Mouse (Mus musculus): ENCODE results near the gene Paqr6.
A peak's percentile ranks its signal among the peaks of the same experiment; 100 is the strongest.
"Not testable (repeated sequence)": the region's sequence is repeated elsewhere in the genome, so short reads cannot be mapped to it uniquely, and the experiment has no call there.

Gene Paqr6

DNA sequence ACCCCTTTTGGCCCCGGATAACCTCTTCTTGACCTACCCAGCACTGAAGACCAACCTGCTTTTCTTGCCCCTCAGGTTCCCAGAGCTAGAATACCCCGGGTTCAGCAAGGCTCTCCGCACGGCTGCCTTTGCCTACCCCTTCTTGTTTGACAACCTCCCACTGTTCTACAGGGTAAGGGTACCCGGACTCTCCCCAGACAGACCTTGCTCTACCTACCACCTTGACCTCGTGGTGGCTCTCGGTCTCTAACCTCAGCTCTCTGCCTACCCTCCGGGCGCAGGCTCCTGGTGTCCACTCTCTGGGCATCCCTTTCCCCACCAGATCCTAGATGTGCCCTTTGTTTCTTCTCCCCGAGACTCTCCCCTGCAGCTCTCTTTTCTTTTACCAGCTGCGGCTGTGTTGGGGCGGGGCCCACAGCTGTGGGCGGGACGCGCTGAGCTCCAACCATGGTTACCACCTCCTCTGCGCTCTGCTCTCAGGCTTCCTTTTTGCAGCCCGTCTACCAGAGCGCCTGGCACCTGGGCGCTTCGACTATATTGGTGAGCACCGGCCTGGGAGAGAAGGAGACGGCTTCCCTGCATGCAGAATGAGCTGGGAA, 2.5 kb downstream of the Paqr6 start:
- DNase-seq (ENCODE audit: low read depth) = not testable (repeated sequence)

DNA sequence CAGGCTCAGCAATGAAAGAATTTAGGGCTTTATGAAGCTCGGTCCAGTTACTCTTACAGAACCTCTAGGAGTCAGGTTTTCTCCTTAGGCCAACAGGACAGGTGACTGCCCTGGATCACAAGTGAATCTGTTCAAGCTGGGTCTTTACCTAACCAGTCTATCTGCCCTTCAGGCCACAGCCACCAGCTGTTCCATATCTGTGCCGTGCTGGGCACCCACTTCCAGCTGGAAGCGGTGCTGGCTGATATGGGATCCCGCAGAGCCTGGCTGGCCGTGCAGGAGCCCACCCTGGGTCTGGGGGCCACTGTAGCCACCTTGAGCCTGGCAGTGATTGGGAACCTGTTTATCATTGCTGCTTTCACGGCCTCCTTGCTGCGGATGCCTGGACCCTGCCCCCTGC, 3.1 kb downstream of the Paqr6 start:
- not testable (repeated sequence) for DNase-seq (ENCODE audit: low read depth)

DNA sequence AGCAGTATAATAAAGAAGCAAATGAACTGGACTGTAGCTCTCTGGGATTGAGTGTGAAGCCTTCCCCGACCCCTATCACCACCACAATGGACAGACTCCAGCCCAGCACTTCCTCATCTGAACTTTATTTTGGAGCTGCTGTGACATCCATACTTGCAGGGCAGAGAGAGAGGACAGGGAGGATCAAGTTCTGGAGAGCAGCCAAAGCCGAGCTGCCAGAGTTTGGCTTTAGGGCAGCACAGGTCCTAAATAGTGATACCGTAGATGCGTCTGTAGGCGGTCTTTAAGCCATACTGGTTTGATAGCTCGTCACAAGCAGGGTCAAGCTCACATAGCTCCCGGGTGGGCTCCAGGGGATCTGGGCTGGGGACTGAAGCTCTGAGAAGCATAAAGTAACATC, 4.1 kb downstream of the Paqr6 start:
- DNase-seq (ENCODE audit: low read depth) = not testable (repeated sequence)

DNA sequence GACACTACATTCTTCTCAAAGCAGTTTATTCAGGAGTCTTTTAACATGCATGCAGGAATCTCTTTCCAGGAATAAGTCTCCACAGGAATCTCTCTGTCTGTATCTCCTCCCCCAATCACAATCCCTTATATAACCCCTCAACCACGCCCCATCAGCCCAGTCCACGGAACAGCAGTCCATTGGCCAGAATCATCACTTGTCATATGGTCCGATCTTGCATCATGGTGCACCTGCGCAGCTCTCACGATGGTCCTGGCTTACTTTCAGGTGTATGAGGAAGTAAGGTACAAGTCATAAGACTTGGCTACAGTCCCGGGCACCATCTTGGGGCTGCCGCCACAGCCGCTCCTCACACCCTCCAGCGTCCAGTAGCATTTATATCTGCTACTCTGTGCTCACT, 8.3 kb downstream of the Paqr6 start, which contains the start of gene Bglap3:
Gene Bglap3, minus strand, starts transcription at position 101 of the 400 bp plus-strand sequence.
- DNase-seq (ENCODE audit: low read depth) = not testable (repeated sequence)

DNA sequence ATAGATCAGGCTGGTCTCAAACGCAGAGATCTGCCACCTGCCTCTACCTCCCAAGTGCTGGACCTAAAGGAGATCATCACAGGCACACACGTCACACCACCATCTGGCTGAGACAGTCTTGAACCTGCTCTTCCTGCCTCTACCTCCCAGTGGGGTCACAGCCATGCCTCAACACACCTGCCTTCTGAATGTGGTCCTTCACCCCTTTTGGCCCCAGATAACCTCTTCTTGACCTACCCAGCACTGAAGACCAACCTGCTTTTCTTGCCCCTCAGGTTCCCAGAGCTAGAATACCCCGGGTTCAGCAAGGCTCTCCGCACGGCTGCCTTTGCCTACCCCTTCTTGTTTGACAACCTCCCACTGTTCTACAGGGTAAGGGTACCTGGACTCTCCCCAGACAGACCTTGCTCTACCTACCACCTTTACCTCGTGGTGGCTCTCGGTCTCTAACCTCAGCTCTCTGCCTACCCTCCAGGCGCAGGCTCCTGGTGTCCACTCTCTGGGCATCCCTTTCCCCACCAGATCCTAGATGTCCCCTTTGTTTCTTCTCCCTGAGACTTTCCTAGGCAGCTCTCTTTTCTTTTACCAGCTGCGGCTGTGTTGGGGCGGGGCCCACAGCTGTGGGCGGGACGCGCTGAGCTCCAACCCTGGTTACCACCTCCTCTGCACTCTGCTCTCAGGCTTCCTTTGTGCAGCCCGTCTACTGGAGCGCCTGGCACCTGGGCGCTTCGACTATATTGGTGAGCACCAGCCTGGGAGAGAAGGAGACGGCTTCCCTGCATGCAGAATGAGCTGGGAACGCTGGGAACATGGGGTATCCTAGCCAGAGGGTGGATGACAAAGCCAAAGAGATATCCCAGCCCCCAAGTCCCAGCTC, 11.6 kb downstream of the Paqr6 start:
- DNase-seq (ENCODE audit: low read depth) = peak; percentile 45

DNA sequence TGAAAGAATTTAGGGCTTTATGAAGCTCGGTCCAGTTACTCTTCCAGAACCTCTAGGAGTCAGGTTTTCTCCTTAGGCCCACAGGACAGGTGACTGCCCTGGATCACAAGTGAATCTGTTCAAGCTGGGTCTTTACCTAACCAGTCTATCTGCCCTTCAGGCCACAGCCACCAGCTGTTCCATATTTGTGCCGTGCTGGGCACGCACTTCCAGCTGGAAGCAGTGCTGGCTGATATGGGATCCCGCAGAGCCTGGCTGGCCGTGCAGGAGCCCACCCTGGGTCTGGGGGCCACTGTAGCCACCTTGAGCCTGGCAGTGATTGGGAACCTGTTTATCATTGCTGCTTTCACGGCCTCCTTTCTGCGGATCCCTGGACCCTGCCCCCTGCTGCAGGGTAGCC, 12.3 kb downstream of the Paqr6 start:
- DNase-seq (ENCODE audit: low read depth) = not testable (repeated sequence)

DNA sequence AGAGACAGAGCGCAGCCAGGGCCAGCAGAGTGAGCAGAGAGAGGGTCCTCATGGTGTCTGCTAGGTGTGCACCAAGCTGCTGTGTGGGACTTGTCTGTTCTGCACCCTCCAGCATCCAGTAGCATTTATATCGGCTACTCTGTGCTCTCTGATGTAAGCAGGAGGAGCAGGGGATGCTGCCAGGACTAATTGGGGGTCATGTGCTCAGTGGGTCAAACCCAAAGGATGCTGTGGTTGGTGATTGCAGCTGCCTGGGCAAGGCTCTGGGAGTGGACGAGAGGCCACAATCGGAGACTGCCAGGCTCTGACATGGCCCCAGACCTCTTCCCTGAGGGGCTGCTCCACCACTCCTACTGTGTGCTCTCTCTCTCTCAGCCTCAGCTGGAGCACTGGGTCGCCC, 14.2 kb downstream of the Paqr6 start, which contains the start of gene Bglap2:
Gene Bglap2, minus strand, starts transcription at position 101 of the 400 bp plus-strand sequence.
- DNase-seq (ENCODE audit: low read depth) = not testable (repeated sequence)

DNA sequence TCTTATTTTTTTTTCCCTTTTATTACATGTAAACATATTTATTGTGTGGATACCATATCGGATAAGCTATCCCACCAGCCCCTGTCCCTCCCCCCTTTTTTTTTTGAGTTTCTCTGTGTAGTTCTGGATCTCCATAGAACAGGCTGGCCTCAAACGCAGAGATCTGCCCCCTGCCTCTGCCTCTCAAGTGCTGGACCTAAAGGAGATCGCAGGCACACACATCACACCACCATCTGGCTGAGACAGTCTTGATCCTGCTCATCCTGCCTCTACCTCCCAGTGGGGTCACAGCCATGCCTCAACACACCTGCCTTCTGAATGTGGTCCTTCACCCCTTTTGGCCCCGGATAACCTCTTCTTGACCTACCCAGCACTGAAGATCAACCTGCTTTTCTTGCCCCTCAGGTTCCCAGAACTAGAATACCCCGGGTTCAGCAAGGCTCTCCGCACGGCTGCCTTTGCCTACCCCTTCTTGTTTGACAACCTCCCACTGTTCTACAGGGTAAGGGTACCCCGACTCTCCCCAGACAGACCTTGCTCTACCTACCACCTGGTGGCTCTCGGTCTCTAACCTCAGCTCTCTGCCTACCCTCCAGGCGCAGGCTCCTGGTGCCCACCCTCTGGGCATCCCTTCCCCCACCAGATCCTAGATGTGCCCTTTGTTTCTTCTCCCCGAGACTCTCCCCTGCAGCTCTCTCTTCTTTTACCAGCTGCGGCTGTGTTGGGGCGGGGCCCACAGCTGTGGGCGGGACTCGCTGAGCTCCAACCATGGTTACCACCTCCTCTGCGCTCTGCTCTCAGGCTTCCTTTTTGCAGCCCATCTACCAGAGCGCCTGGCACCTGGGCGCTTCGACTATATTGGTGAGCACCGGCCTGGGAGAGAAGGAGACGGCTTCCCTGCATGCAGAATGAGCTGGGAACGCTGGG, 17.3 kb downstream of the Paqr6 start:
- not testable (repeated sequence) for DNase-seq (ENCODE audit: low read depth)

DNA sequence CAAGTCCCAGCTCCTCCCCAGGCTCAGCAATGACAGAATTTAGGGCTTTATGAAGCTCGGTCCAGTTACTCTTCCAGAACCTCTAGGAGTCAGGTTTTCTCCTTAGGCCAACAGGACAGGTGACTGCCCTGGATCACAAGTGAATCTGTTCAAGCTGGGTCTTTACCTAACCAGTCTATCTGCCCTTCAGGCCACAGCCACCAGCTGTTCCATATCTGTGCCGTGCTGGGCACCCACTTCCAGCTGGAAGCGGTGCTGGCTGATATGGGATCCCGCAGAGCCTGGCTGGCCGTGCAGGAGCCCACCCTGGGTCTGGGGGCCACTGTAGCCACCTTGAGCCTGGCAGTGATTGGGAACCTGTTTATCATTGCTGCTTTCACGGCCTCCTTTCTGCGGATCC, 18.0 kb downstream of the Paqr6 start:
- not testable (repeated sequence) for DNase-seq (ENCODE audit: low read depth)

DNA sequence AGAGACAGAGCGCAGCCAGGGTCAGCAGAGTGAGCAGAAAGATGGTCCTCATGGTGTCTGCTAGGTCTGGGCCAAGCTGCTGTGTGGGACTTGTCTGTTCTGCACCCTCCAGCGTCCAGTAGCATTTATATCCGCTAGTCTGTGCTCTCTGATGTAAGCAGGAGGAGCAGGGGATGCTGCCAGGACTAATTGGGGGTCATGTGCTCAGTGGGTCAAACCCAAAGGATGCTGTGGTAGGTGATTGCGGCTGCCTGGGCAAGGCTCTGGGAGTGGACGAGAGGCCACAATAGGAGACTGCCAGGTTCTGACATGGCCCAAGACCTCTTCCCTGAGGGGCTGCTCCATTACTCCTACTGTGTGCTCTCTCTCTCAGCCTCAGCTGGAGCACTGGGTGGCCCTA, 20.0 kb downstream of the Paqr6 start, which contains the start of gene Bglap:
Gene Bglap, minus strand, starts transcription at position 101 of the 400 bp plus-strand sequence.
- no peak for DNase-seq (ENCODE audit: low read depth)

DNA sequence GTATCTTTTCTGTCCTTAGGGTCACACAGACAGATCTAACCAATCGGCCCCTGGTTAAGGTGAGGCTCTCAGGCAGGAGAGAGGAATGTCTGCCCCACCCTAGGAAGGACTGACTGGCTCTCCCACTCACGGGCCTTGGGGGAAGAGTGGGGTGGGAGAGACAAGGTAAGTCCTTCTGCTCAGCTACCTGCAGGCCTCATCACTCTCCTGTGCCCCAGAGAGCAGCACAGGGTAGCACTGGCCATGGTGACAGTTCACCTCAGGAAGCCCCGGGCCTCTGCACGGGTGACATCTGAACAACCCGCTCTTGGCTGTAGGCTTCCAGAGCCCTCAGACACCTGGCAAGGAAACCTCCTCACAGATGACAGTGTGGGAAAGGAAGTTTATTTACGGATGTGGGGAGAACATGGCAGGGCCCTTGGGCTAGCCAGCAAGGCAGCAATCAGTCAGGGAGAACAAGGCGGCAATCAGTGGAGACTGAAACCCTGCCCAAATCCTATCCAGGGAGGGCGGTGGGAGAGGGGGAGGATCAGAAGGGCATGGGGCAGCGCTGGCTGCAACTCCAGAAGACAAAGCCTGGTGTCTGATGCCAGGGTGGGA, 29.5 kb downstream of the Paqr6 start:
- no peak for DNase-seq (ENCODE audit: low read depth)

DNA sequence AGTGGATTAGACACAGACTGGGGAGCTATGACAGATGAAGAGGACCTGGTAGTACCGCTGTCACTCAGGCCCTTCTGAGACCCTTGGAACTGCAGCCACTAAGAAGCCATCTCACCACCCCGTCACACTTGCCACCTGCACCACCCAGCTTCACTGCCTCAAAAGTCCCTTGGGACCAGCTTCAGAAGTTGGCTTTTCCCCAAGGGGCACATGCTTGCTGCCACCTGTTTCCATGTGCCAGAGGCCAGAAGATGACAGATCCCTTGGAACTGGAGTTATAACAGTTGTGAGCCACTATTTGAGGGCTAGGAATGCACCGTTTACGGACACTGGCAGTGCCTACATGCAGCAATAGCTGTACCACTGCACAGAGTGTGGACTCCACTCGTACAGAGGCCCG, 30.9 kb downstream of the Paqr6 start:
- DNase-seq (ENCODE audit: low read depth) = no peak

DNA sequence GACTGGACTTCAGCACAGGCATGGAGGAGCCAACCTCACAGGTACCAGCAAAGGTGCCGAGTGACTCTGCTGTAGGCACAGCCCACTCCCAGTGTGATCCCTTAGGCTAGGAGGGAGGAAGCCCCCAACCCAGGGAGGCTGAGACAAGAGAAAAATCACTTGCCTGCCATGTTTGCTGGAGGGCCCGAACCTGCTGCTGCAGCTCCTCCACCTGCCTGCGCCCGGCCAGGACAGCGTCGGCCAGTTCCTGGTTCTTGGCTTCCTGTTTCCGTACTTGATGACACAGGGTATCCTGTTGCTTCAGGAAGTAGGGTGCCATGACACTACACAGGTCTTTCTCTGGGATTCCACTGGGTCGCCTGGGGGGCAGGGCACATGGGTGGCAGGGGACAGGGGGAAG, 31.4 kb downstream of the Paqr6 start:
- no peak for DNase-seq (ENCODE audit: low read depth)

DNA sequence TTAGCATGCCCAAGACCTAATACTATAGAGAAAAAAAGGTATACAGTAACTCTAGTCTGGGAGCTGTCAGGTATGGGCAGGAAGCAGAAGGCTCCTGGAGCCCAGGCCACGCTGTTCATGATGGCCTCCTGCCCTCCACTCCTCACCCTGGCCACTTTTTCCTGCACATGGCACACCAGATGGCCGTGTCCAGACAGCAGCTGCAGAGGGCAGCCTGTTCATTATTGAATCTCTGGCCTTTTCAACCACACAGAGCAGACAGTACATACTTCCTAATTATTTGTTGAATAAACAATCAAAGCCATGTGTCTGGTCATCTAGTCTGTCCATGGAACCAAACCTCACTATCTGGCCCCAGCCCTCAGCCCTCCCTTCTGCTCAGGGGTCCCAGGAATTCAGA, 34.3 kb downstream of the Paqr6 start:
- no peak for DNase-seq (ENCODE audit: low read depth)

DNA sequence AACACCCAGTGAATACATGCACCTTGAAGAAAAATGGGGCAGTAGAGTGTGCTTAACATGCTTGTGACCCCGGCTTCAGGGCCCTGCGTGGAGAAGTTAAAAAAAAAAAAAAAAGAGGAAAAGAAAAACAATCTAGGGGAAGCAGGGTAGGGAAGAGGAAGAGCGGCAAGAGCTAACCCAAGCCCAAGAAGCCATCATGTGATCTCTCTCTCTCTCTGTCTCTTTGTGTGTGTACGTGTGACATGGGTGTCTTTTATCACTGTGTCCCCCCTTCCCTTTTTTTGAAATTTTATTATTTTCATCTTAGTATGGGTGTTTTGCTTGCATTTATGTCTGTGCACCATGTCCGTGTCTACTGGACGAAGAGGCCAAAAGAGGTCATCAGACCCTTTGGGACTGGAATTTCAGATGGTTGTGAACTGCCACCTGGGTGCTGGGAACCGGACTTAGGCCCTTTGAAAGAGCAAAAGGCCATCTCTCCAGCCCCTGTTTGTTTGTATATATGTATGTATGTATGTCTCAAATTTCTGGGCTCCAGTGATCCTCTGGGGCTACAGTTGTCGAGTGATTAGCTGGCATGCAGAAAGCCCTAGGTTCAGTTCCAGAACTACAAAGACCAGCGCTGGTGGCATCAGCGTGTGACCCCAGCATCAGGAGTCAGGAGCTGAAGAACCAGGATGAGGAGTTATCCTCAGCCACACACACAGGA, 39.3 kb downstream of the Paqr6 start:
- no peak for DNase-seq (ENCODE audit: low read depth)

DNA sequence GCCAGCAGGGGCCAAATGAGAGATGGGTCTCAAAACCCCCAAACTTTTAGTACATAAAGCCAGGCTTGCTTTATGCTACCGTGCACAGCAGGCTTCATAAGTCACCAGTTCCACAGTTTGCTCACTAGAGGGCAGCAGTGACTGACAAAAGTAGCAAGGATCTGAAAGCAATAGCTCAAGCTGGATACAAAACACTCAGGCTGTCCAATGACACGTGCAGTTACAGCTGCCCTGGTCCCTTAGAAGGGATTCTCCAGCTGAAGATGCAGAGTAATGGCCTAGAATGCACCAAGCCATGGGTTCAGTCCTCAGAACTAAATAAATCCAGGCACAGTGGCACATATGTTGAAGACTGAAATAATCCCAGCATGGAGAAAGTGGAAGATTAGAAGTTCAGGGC, 42.7 kb downstream of the Paqr6 start:
- peak; percentile 92 for DNase-seq (ENCODE audit: low read depth)

DNA sequence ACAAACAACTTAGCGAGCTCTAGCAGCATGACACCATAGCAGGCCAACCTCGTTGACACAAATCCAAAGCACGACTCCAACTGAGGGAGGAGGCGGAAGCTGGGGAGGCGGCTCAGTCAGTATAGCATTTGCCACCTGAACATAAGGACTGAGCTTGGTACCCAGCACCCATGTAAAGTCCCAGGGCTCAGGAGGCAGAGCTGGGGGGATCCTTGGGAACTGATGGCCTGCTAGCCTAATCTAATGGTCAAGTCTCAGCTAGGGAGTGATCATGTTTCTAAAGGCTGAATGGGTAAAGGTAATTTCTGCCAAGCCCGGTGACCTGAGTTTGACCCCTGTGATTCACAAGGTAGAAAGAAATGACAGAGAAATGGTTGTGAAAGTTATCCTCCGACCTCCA, 43.1 kb downstream of the Paqr6 start:
- peak; percentile 35 for DNase-seq (ENCODE audit: low read depth)

DNA sequence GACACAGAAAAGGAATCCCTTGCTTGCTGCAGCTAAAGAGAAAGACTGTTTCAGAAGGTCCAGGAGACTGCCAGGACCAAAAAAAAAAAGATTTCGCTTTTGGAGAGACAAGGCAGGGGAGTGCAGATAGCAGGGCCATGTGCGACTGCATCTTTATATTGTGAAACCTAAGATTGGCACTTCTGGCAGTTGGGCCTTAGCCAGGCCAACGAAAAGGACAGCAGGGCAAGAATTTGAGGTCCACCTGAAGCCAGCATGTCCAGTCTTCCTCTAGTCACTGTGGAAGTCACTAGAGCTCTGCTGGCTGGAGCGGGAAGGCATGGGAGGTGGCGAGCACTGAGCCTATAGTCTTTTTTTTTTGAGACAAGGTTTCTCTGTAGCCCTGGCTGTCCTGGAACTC, 44.6 kb downstream of the Paqr6 start:
- peak; percentile 17 for DNase-seq (ENCODE audit: low read depth)

DNA sequence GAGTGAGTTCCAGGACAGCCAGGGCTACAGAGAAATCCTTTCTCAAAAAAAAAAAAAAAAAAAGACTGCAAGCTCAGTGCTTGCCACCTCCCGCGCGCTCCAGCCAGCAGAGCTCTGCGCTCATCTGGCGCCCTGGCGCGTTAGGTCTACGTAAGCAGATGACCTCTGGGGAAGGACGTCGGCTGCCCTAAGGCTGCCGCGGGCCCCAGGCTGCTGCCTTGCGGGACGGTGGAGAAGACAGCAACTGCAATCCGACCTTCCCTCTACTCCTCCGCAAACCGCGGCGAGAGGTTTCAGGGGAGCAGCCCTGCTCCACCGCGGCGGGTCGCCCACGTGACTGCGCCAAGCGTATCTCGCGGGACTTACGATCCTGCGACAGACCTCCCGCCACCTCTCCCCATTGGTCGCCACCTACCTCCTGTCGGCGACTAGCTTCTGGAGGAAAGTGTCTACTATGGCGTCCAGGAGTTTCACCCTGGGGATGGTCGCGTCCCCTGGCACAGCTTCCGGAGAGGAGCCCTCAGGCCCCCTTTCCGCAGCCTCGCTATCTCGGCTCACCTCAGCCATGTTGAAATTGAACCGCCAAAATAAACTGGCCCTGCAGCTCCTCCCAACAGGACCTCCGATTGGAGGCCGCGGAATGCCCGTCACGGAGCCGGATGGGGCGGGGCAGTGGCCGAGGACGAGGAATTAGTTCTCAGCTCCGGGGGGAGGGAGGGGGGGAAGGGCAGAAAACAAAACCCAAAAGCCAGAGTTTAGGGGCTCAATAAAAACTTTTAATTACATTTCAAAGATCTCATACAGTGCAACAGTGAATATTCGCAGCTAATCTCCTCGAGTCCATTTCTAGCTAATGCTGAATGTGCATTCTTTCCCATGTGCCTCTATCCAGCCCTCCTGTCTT, 45.6 kb downstream of the Paqr6 start, which contains the start of gene Pmf1:
Gene Pmf1, minus strand, starts transcription at position 591 of the 904 bp plus-strand sequence.
- DNase-seq (ENCODE audit: low read depth) = peak; percentile 94

DNA sequence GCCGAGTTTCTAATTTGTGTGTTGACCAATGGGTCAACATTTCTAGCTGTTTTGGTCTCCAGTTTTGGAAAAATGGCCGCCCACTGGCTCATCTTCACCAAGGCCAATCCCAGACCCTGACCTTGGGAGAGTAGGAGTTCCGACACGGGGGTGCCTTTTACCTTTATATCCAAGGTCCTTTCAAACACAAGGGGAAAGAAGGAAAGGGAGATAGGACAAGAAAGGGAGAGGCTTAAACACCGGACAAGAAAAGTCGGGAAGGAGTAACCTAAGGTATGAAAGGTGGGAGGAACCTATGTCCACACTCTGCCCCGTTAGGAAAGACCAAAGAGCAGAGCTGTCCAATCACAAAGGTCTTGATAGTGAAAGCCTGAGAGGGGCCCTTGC, 46.3 kb downstream of the Paqr6 start:
- DNase-seq (ENCODE audit: low read depth) = no peak

Data from NIH3T3 (cell line).